Mouse (Mus musculus) erythroid progenitor cell, adult 5-6 weeks (primary cell): Measurements from ENCODE around the gene Col15a1. TPM values are rescaled to one million over a fixed set of nuclear protein-coding genes. Genes with fewer than 3 reads are reported as not detected.

Experiments used
- ATAC-seq: replicated peaks from 2 replicates; pipeline ENCODE4 v1.8.0; 2016; ENCODE audit warnings: moderate number of reproducible peaks, mild to moderate bottlenecking, moderate TSS enrichment, inconsistent platforms; ENCODE audit not compliant: poor library complexity, low FRiP score, severe bottlenecking
- total RNA-seq, 2 experiments: library from RNA; stranded (forward) in 1 of 2; stranded (reverse) in 1 of 2; fragments of 150-400 nt in 1 of 2; fragments of 186-747, 209-891 nt in 1 of 2; gene quantifications; 2 replicates each; pipeline versions ENCODE4 v1.2.3 to v1.2.4; 2015 to 2017; ENCODE audit warnings: low replicate concordance in 2 of 2

Col15a1 gene
- total RNA-seq, 2 experiments from 2014 or later: not detected

GRCm38 (mm10) chr4:47293771-47294543, 86.0 kb downstream of the Col15a1 start:
- peak; percentile 81 for ATAC-seq

- peak; percentile 70 for ATAC-seq
Observed at GRCm38 (mm10) chr4:47294544-47295070, 86.6 kb downstream of the Col15a1 start.

- peak; percentile 54 for ATAC-seq
Observed at GRCm38 (mm10) chr4:47295547-47295946, 87.6 kb downstream of the Col15a1 start.

- no peak for ATAC-seq
Observed at GRCm38 (mm10) chr4:47300701-47301100, 92.7 kb downstream of the Col15a1 start.

- ATAC-seq: no peak
Observed at GRCm38 (mm10) chr4:47302610-47303009, 94.6 kb downstream of the Col15a1 start.

- ATAC-seq: no peak
Observed at GRCm38 (mm10) chr4:47303340-47303998, 95.5 kb downstream of the Col15a1 start.

- no peak for ATAC-seq
Observed at GRCm38 (mm10) chr4:47309886-47310625, 102.1 kb downstream of the Col15a1 start.

- ATAC-seq: peak; percentile 75
Observed at GRCm38 (mm10) chr4:47310812-47311211, 102.9 kb downstream of the Col15a1 start.

- ATAC-seq: no peak
Observed at GRCm38 (mm10) chr4:47311467-47311866, 103.5 kb downstream of the Col15a1 start.

GRCm38 (mm10) chr4:47311929-47312328, 104.0 kb downstream of the Col15a1 start:
- ATAC-seq: no peak

GRCm38 (mm10) chr4:47312676-47313075, 104.7 kb downstream of the Col15a1 start:
- ATAC-seq: no peak

- ATAC-seq: no peak
Observed at GRCm38 (mm10) chr4:47313710-47314410, 105.9 kb downstream of the Col15a1 start.

- ATAC-seq: no peak
Observed at GRCm38 (mm10) chr4:47315458-47315857, 107.5 kb downstream of the Col15a1 start.

GRCm38 (mm10) chr4:47316432-47316831, 108.5 kb downstream of the Col15a1 start:
- ATAC-seq: no peak

GRCm38 (mm10) chr4:47319561-47320321, 111.8 kb downstream of the Col15a1 start:
- no peak for ATAC-seq

- ATAC-seq: no peak
Observed at GRCm38 (mm10) chr4:47322315-47322714, 114.4 kb downstream of the Col15a1 start.

GRCm38 (mm10) chr4:47324206-47324605, 116.2 kb downstream of the Col15a1 start:
- peak; percentile 54; the same call in 1 of the 2 replicates for ATAC-seq

- ATAC-seq: no peak
Observed at GRCm38 (mm10) chr4:47327782-47328181, 119.8 kb downstream of the Col15a1 start.

- ATAC-seq: no peak
Observed at GRCm38 (mm10) chr4:47329285-47329684, 121.3 kb downstream of the Col15a1 start.
